Mouse (Mus musculus) MEL (cell line): ENCODE measurements around the gene St6gal1. TPM values are rescaled to one million over a fixed set of nuclear protein-coding genes. Genes with fewer than 3 reads are reported as not detected.

Experiments used
- DNase-seq: peaks from one replicate; pipeline ENCODE4 v3.0.0; 2011; ENCODE audit warnings: low read depth, low spot score
- H3K27ac ChIP-seq: 2 replicates; pipeline ENCODE4 v1.5.1; 2012; ENCODE audit warnings: low read depth, mild to moderate bottlenecking, control low read depth, low read length, moderate library complexity; ENCODE audit not compliant: control insufficient read depth
- H3K27me3 ChIP-seq, 2 experiments: fragments of 150-350 bp in 1 of 2; sonication (generic) in 1 of 2; 2 replicates each; pipeline ENCODE4 v1.6.1; 2012; ENCODE audit warnings: low read length in 2 of 2, mild to moderate bottlenecking in 2 of 2, improper control_type of control experiment in 1 of 2, moderate library complexity in 1 of 2; ENCODE audit not compliant: insufficient read depth in 2 of 2, control insufficient read depth in 1 of 2
- H3K36me3 ChIP-seq, 2 experiments: 2 replicates each; pipeline ENCODE4 v1.6.1; 2012 to 2014; ENCODE audit warnings: low read length in 2 of 2, improper control_type of control experiment in 1 of 2, inconsistent platforms in 1 of 2, mild to moderate bottlenecking in 1 of 2; ENCODE audit not compliant: insufficient read depth in 2 of 2, control insufficient read depth in 1 of 2
- H3K4me1 ChIP-seq, 2 experiments: fragments of 150-350 bp in 1 of 2; sonication (generic) in 1 of 2; 2 replicates each; pipeline ENCODE4 v1.6.1; 2012; ENCODE audit warnings: low read length in 2 of 2, improper control_type of control experiment in 1 of 2, mild to moderate bottlenecking in 1 of 2; ENCODE audit not compliant: insufficient read depth in 2 of 2, control insufficient read depth in 1 of 2
- H3K4me3 ChIP-seq, 2 experiments: fragments of 150-350 bp in 1 of 2; sonication (generic) in 1 of 2; 2 replicates each; pipeline ENCODE4 v1.5.1; 2012; ENCODE audit warnings: low read depth in 2 of 2, low read length in 2 of 2, mild to moderate bottlenecking in 2 of 2, moderate library complexity in 2 of 2, control low read depth in 1 of 2, improper control_type of control experiment in 1 of 2; ENCODE audit not compliant: control insufficient read depth in 1 of 2, insufficient read depth in 1 of 2
- H3K79me2 ChIP-seq: 2 replicates; pipeline ENCODE4 v1.6.1; 2012; ENCODE audit warnings: mild to moderate bottlenecking, low read length, moderate library complexity; ENCODE audit not compliant: control insufficient read depth, poor library complexity, insufficient read depth
- H3K9ac ChIP-seq: 2 replicates; pipeline ENCODE4 v1.6.1; 2012; ENCODE audit warnings: low read depth, mild to moderate bottlenecking, control low read depth, low read length, moderate library complexity; ENCODE audit not compliant: control insufficient read depth, poor library complexity, severe bottlenecking
- H3K9me3 ChIP-seq: fragments of 150-350 bp; sonication (generic); replicated peaks from 2 replicates; pipeline ENCODE4 v1.6.1; 2012; ENCODE audit warnings: mild to moderate bottlenecking, low read length, improper control_type of control experiment, moderate library complexity; ENCODE audit not compliant: insufficient read depth
- BHLHE40 ChIP-seq: IDR thresholded peaks from 2 replicates; pipeline ENCODE4 v1.6.1; 2012; ENCODE audit warnings: low read depth, mild to moderate bottlenecking, inconsistent platforms, low read length, improper control_type of control experiment, borderline replicate concordance
- CHD1 ChIP-seq: IDR thresholded peaks from 2 replicates; pipeline ENCODE4 v1.6.1; 2012; ENCODE audit warnings: low read depth, mild to moderate bottlenecking, inconsistent platforms, low read length, improper control_type of control experiment
- ELF1 ChIP-seq: IDR thresholded peaks from 2 replicates; pipeline ENCODE4 v1.6.1; 2014; ENCODE audit warnings: low read depth, mild to moderate bottlenecking, inconsistent platforms, low read length, improper control_type of control experiment, moderate library complexity
- ETS1 ChIP-seq: IDR thresholded peaks from 2 replicates; pipeline ENCODE4 v1.6.1; 2012; ENCODE audit warnings: low read depth, mild to moderate bottlenecking, inconsistent platforms, low read length, improper control_type of control experiment, moderate library complexity
- GABPA ChIP-seq: IDR thresholded peaks from 2 replicates; pipeline ENCODE4 v1.6.1; 2012; ENCODE audit warnings: low read depth, mild to moderate bottlenecking, inconsistent platforms, low read length, improper control_type of control experiment, moderate library complexity
- GATA1 ChIP-seq: IDR thresholded peaks from 2 replicates; pipeline ENCODE4 v1.6.1; 2011; ENCODE audit warnings: low read depth, low read length, improper control_type of control experiment
- JUND ChIP-seq: IDR thresholded peaks from 2 replicates; pipeline ENCODE4 v1.6.1; 2011; ENCODE audit warnings: low read depth, mild to moderate bottlenecking, improper control_type of control experiment, low read length
- KAT2A ChIP-seq: conservative IDR thresholded peaks from 2 replicates; pipeline ENCODE4 v1.6.1; 2012; ENCODE audit warnings: low read depth, low read length, improper control_type of control experiment, inconsistent platforms
- MAFK ChIP-seq: IDR thresholded peaks from 2 replicates; pipeline ENCODE4 v1.6.1; 2011; ENCODE audit warnings: low read depth, mild to moderate bottlenecking, low read length, improper control_type of control experiment, borderline replicate concordance
- MEF2A ChIP-seq: IDR thresholded peaks from 2 replicates; pipeline ENCODE4 v1.6.1; 2014; ENCODE audit warnings: low read depth, mild to moderate bottlenecking, inconsistent platforms, low read length, improper control_type of control experiment; ENCODE audit not compliant: poor library complexity, insufficient replicate concordance, severe bottlenecking; ENCODE audit errors: extremely low read depth
- MYC ChIP-seq: IDR thresholded peaks from 2 replicates; pipeline ENCODE4 v1.6.1; 2011; ENCODE audit warnings: low read depth, mild to moderate bottlenecking, low read length, improper control_type of control experiment, moderate library complexity
- NELFE ChIP-seq: IDR thresholded peaks from 2 replicates; pipeline ENCODE4 v1.6.1; 2011; ENCODE audit warnings: low read depth, low read length, improper control_type of control experiment
- POLR2A ChIP-seq, 2 experiments: IDR thresholded peaks; 2 replicates each; pipeline ENCODE4 v1.6.1; 2011 to 2012; ENCODE audit warnings: low read length in 2 of 2, mild to moderate bottlenecking in 2 of 2, control low read depth in 1 of 2, improper control_type of control experiment in 1 of 2, low read depth in 1 of 2, moderate library complexity in 1 of 2; ENCODE audit not compliant: control insufficient read depth in 1 of 2, insufficient read depth in 1 of 2, poor library complexity in 1 of 2
- POLR2AphosphoS5 ChIP-seq: IDR thresholded peaks from 2 replicates; pipeline ENCODE4 v1.6.1; 2012; ENCODE audit warnings: low read depth, borderline replicate concordance, mild to moderate bottlenecking, inconsistent platforms, low read length, moderate library complexity, mixed read lengths
- UBTF ChIP-seq: IDR thresholded peaks from 2 replicates; pipeline ENCODE4 v1.6.1; 2012; ENCODE audit warnings: low read depth, mild to moderate bottlenecking, inconsistent platforms, low read length, improper control_type of control experiment, moderate library complexity, borderline replicate concordance; ENCODE audit not compliant: insufficient read depth
- USF1 ChIP-seq: IDR thresholded peaks from 2 replicates; pipeline ENCODE4 v1.6.1; 2014; ENCODE audit warnings: low read depth, mild to moderate bottlenecking, inconsistent platforms, low read length, improper control_type of control experiment, moderate library complexity
- USF2 ChIP-seq, 2 experiments: IDR thresholded peaks; 2 replicates each; pipeline ENCODE4 v1.6.1; 2011 to 2012; ENCODE audit warnings: improper control_type of control experiment in 2 of 2, low read length in 2 of 2, borderline replicate concordance in 1 of 2, inconsistent platforms in 1 of 2, low read depth in 1 of 2, mild to moderate bottlenecking in 1 of 2; ENCODE audit not compliant: insufficient read depth in 1 of 2
- ZC3H11A ChIP-seq: IDR thresholded peaks from 2 replicates; pipeline ENCODE4 v1.6.1; 2012; ENCODE audit warnings: low read depth, mild to moderate bottlenecking, inconsistent platforms, low read length, improper control_type of control experiment
- ZNF384 ChIP-seq: IDR thresholded peaks from 2 replicates; pipeline ENCODE4 v1.6.1; 2012; ENCODE audit warnings: low read depth, mild to moderate bottlenecking, inconsistent platforms, low read length, improper control_type of control experiment
- polyA plus RNA-seq, 2 experiments: library from polyadenylated mRNA; stranded (reverse) in 1 of 2; unstranded in 1 of 2; fragments of >175 nt in 1 of 2; fragments of >200 nt in 1 of 2; gene quantifications; 2 replicates each; pipeline versions ENCODE4 v1.2.1 to v1.2.4; 2012; ENCODE audit warnings: low replicate concordance in 2 of 2, low read depth in 1 of 2; ENCODE audit not compliant: insufficient read length in 2 of 2, insufficient read depth in 1 of 2, missing spikeins in 1 of 2
- total RNA-seq: library from RNA; depleted of rRNA; stranded (reverse); fragments of 300-350 nt; gene quantifications from 2 replicates; pipeline ENCODE4 v1.2.3, GENCODE M21; 2012

St6gal1 gene
- total and polyA plus RNA-seq, 3 experiments = not detected

- DNase-seq = no peak
Observed at GRCm38 (mm10) chr16:23271746-23272520, 47.4 kb downstream of the St6gal1 start.

DNA sequence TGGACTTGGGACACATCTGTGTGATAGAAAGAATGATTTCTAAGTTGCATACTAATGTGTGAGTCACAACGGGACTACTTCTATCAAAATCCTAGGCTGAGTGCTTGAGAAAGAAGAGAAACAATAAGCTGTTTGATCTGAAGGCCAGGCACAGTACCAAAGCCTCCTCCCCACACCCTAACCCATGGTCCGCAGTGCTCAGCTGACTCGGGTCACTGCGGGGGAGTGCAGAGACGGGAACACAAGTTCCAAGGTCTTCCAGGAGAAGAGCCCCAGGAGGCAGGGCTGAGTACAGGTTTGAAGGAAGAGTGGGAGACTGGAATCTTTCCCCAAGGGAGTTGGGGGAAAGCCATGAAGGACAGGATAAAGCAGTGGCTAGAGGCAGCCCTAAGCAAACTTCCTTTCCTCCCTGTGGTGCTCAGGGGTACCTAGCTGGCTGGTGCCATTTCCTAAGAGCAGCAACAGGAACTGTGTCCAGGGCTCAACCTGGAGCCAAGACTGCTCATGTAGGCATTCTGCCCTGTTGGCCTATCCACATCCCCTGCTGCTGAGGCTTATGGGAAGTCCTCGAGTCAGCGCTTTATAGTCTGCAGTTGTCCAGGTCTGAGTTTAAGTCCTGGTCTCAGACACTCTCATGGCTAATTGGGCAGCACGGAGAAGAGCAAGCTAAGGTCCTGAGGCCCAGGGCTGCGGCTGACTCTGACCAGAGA is 48.1 kb downstream of the St6gal1 start:
- Histone ChIP-seq H3K79me2 (no peaks in the 10 kb centered on the region), H3K4me3 (no peak overlapping the region), H3K9ac (no peak overlapping the region), H3K27me3 (no peaks in the 10 kb centered on the region), H3K36me3 (no peaks in the 10 kb centered on the region)
- DNase-seq = no peak
- TF ChIP-seq JUND (no peak), BHLHE40 (no peak), MAFK (no peak), UBTF (no peak), NELFE (no peak), ZC3H11A (no peak), GABPA (no peak), MYC (no peak), ZNF384 (no peak), USF2 (IDR thresholded peaks at IDR 0.05; ENCODE audit: borderline replicate concordance in 1 of 2, insufficient read depth in 1 of 2, low read depth in 1 of 2, low read length in 2 of 2) (no peak), ETS1 (no peak), GATA1 (no peak)
- TF ChIP-seq, all 39 proteins: peak for 0
- Histone ChIP-seq H3K4me1 (no peaks in the 10 kb centered on the region), H3K27ac (no peak overlapping the region), H3K9me3 (no peaks in the 10 kb centered on the region)

More at GRCm38 (mm10) chr16:23271746-23272520, 47.4 kb downstream of the St6gal1 start:
- H3K79me2 ChIP-seq = no peaks in the 10 kb centered on the region
- H3K4me1 ChIP-seq = no peaks in the 10 kb centered on the region
- H3K4me3 ChIP-seq = no peak overlapping the region
- no peak overlapping the region for H3K27ac ChIP-seq
- no peak overlapping the region for H3K9ac ChIP-seq
- no peaks in the 10 kb centered on the region for H3K36me3 ChIP-seq
- TF ChIP-seq POLR2AphosphoS5 (no peak), USF2 (IDR thresholded peaks at IDR 0.05; ENCODE audit: borderline replicate concordance in 1 of 2, insufficient read depth in 1 of 2, low read depth in 1 of 2, low read length in 2 of 2) (no peak), UBTF (no peak), NELFE (no peak), MEF2A (no peak), ZNF384 (no peak), KAT2A (no peak), GABPA (no peak), USF1 (no peak), CHD1 (no peak), POLR2A (IDR thresholded peaks at IDR 0.05; ENCODE audit: control insufficient read depth in 1 of 2, insufficient read depth in 1 of 2, low read depth in 1 of 2, low read length in 2 of 2, poor library complexity in 1 of 2) (no peak), ELF1 (no peak)
- no peaks in the 10 kb centered on the region for H3K27me3 ChIP-seq
- no peaks in the 10 kb centered on the region for H3K9me3 ChIP-seq
